ENCODE assay signal across 24 mouse cellular contexts in genomic region chr3:61035633-61036032, GRCm38 (mm10). TPM values are rescaled to one million over a fixed set of nuclear protein-coding genes. Genes with fewer than 3 reads are reported as not detected.
DNase-seq lines count a peak whose midpoint lies in the region; ATAC-seq lines count a peak whose summit lies in the region.
"Had no signal": no experiment of that assay in that cellular context is flagged by ENCODE, and none has a peak within 500 bp of the region (broad histone marks: within the 10 kb centered on the region; RNA-seq: fewer than 3 reads in every experiment).

No protein-coding gene starts in this region.

- H3K4me3 ChIP-seq in forebrain, embryonic 13.5 days = no peak overlapping the region
- no peak overlapping the region for H3K4me3 ChIP-seq in forebrain, embryonic 10.5 days
- H3K4me3 ChIP-seq: heart, embryonic 10.5 days; hindbrain, embryonic 12.5 days; intestine, embryonic 15.5 days; midbrain, embryonic 10.5 days; neural tube, embryonic 12.5 days had no signal

- 67% methylated on average over 5 of the region's 5 CpGs for WGBS in forebrain, embryonic 13.5 days
- WGBS in forebrain, embryonic 10.5 days = 90% methylated on average over 5 of the region's 5 CpGs

- no peaks in the 10 kb centered on the region for H3K9me3 ChIP-seq in forebrain, embryonic 13.5 days (replicated peaks)
- no peaks in the 10 kb centered on the region for H3K9me3 ChIP-seq in forebrain, embryonic 10.5 days
- H3K9me3 ChIP-seq: heart, embryonic 10.5 days; hindbrain, embryonic 12.5 days; intestine, embryonic 15.5 days; midbrain, embryonic 10.5 days; neural tube, embryonic 12.5 days had no signal

- no peak overlapping the region for H3K4me2 ChIP-seq in forebrain, embryonic 13.5 days
- H3K4me2 ChIP-seq: hindbrain, embryonic 12.5 days; intestine, embryonic 15.5 days; liver, embryonic 11.5 days; neural tube, embryonic 12.5 days had no signal

- no peaks in the 10 kb centered on the region for H3K36me3 ChIP-seq in forebrain, embryonic 13.5 days (ENCODE audit: poor library complexity, severe bottlenecking)
- no peaks in the 10 kb centered on the region for H3K36me3 ChIP-seq in forebrain, embryonic 10.5 days (replicated peaks)
- H3K36me3 ChIP-seq: heart, embryonic 10.5 days; hindbrain, embryonic 12.5 days; intestine, embryonic 15.5 days; midbrain, embryonic 10.5 days; neural tube, embryonic 12.5 days had no signal

- no peaks in the 10 kb centered on the region for H3K4me1 ChIP-seq in forebrain, embryonic 13.5 days
- H3K4me1 ChIP-seq in forebrain, embryonic 10.5 days = no peaks in the 10 kb centered on the region
- H3K4me1 ChIP-seq: heart, embryonic 10.5 days; hindbrain, embryonic 12.5 days; intestine, embryonic 15.5 days; midbrain, embryonic 10.5 days; neural tube, embryonic 12.5 days had no signal

- H3K27ac ChIP-seq in forebrain, embryonic 13.5 days = no peak overlapping the region
- no peak overlapping the region for H3K27ac ChIP-seq in forebrain, embryonic 10.5 days
- H3K27ac ChIP-seq: heart, embryonic 10.5 days; hindbrain, embryonic 12.5 days; intestine, embryonic 15.5 days; midbrain, embryonic 10.5 days; neural tube, embryonic 12.5 days had no signal

- H3K9ac ChIP-seq in forebrain, embryonic 13.5 days = no peak overlapping the region
- H3K9ac ChIP-seq: hindbrain, embryonic 12.5 days; intestine, embryonic 15.5 days; neural tube, embryonic 12.5 days had no signal

- peak; percentile 61; the same call in 1 of the 2 replicates for ATAC-seq in forebrain, embryonic 13.5 days
- ATAC-seq in hematopoietic stem cell, adult 5-6 weeks (replicated peaks in 1 of 2; ENCODE audit: insufficient read depth in 1 of 2, low FRiP score in 2 of 2, low TSS enrichment in 1 of 2, low read depth in 1 of 2, poor library complexity in 2 of 2, severe bottlenecking in 2 of 2) = peak; percentile 63 to 69; a peak in 3 of 4 replicates
- ATAC-seq in frontal cortex, adult (ENCODE audit: low TSS enrichment) = no peak
- ATAC-seq: CD4-positive, CD25-positive, alpha-beta regulatory T cell, adult 4 months; intestine, embryonic 15.5 days had no signal

- H3K27me3 ChIP-seq in forebrain, embryonic 13.5 days = no peaks in the 10 kb centered on the region
- H3K27me3 ChIP-seq in forebrain, embryonic 10.5 days (ENCODE audit: poor library complexity, severe bottlenecking) = no peaks in the 10 kb centered on the region
- H3K27me3 ChIP-seq: hindbrain, embryonic 12.5 days; intestine, embryonic 15.5 days; neural tube, embryonic 12.5 days had no signal

- DNase-seq in forebrain, embryonic 10.5 days (ENCODE audit: extremely low spot score, low spot score) = no peak
- DNase-seq in urinary bladder, postnatal 25 days (ENCODE audit: low spot score) = peak; percentile 11
- no peak for DNase-seq in urinary bladder, postnatal 4 days (ENCODE audit: low spot score in 2 of 2)
- peak; percentile 30 to 35 for DNase-seq in urinary bladder, postnatal 36 days (ENCODE audit: low spot score in 2 of 2)
- no peak for DNase-seq in lung, postnatal 10 days
- DNase-seq: adrenal gland, postnatal 14 days; cerebellum, adult 11-12 months; cerebellum, postnatal 14 days; embryo, embryonic 11 days; kidney, adult 9 months; kidney, postnatal 25 days; lung, adult 18-20 months; right cerebral cortex, adult 18-20 months; spleen, adult 18-20 months had no signal

RNA-seq across cellular contexts. Expression of gene P2ry1, which starts 33.0 kb away (rescaled TPM):
- polyA plus RNA-seq in forebrain, embryonic 13.5 days (2015; fragmentation: Nextera tagmentation; extraction: Ambion mirVana) = 2.3 and 2.4 TPM in 2 replicates
- 4.0 and 5.1 TPM in 2 replicates for polyA plus RNA-seq in forebrain, embryonic 10.5 days (2016; fragmentation: Nextera tagmentation; extraction: Ambion mirVana)
- total RNA-seq in hematopoietic stem cell, adult 5-6 weeks (2017) = 4.7 and 9.7 TPM in 2 replicates
- polyA plus RNA-seq: CD4-positive, CD25-positive, alpha-beta regulatory T cell, adult 4 months had no signal

Comparison
In these comparisons a context has a peak if more than half of its experiments do, and no peak if none do; other contexts are left out.
1. DNase-seq: peak in urinary bladder, postnatal 25 days (single experiment) and urinary bladder, postnatal 36 days (2 of 2); none in forebrain, embryonic 10.5 days (single experiment), urinary bladder, postnatal 4 days (0 of 2) and lung, postnatal 10 days (single experiment).